Mouse (Mus musculus) E14TG2a.4 (cell line): ENCODE measurements around the gene Tgfbr3.

Experiments used
- CTCF ChIP-seq: conservative IDR thresholded peaks from 2 replicates; pipeline ENCODE4 v1.5.1; 2014; ENCODE audit warnings: low read length
- POU5F1 ChIP-seq: IDR thresholded peaks from 2 replicates; pipeline ENCODE4 v1.6.1; 2014; ENCODE audit warnings: low read length, borderline replicate concordance

DNA sequence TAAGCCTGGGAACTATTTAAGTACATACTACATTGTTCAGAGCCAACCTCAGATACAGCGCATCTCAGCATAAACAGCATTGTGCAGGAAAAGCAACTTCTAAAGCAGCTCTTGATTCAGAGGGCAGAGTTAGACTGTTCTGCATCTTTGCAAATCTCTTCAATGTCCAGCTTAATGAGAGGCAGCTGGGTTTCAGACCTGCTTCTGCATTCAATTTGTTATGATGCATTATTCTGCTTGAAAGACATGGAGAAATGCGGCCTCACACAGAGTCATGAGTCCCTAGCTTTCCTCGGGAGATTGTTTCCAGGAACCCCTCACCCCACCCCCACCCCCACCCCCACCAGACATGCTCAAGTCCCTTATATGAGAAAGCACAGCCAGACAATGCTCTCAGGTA lies 41.6 kb downstream of the Tgfbr3 start:
- TF ChIP-seq CTCF (no peak), POU5F1 (no peak)
